Mouse (Mus musculus): ENCODE measurements around the gene Zbtb5.

DNA sequence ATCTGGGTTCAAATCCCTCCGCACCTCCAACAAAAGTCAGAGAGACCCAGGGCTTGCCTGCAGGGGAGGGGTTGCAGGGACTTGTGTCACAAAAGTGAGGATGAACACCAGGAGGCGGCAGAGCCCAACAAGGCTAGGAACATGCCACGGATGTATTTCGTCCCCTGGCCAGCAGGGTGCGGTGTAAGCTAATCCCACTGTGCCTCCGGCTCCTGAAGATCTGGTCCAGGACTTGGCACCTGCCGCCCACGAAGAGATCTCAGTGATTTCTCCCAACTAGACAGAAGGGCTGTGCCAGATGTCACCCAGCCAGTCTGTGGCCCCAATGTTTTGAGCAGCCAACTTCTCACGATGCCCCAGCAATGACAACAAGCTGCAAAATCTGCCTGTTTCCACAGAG is 38.8 kb downstream of the Zbtb5 start:
- TF ChIP-seq CTCF (IDR thresholded peaks at IDR 0.05; ENCODE audit: extremely low read depth, insufficient read depth, insufficient read length, insufficient replicate concordance) = peak; percentile 96
- TF ChIP-seq POLR2A (IDR thresholded peaks at IDR 0.05; ENCODE audit: low read depth, low read length) = no peak
